In genomic region chr13:54951166-54951565, GRCm38 (mm10) we compare ENCODE assay signal across 18 mouse cellular contexts. TPM values are rescaled to one million over a fixed set of nuclear protein-coding genes. Genes with fewer than 3 reads are reported as not detected.
DNase-seq lines count a peak whose midpoint lies in the region; ATAC-seq and TF ChIP-seq lines count a peak whose summit lies in the region.
"Had no signal": no experiment of that assay in that cellular context is flagged by ENCODE, and none has a peak within 500 bp of the region (broad histone marks: within the 10 kb centered on the region; RNA-seq: fewer than 3 reads in every experiment).

No protein-coding gene starts in this region.

- H3K4me1 ChIP-seq in lung, embryonic 14.5 days (ENCODE audit: insufficient read depth) = no peaks in the 10 kb centered on the region; the same call in 1 of the 2 replicates
- H3K4me1 ChIP-seq in forebrain, embryonic 14.5 days (ENCODE audit: control insufficient read depth, insufficient read depth, low read length) = peaks cover 8% of the 10 kb centered on the region; the same call in 1 of the 2 replicates
- H3K4me1 ChIP-seq in forebrain, postnatal 0 days (ENCODE audit: insufficient read depth) = peaks cover 15% of the 10 kb centered on the region; the same call in 1 of the 2 replicates
- H3K4me1 ChIP-seq in midbrain, embryonic 16.5 days (ENCODE audit: control insufficient read depth, insufficient read depth, low read length) = peaks cover 39% of the 10 kb centered on the region
- peaks cover 28% of the 10 kb centered on the region for H3K4me1 ChIP-seq in kidney, embryonic 15.5 days
- peaks cover 12% of the 10 kb centered on the region; the same call in 1 of the 2 replicates for H3K4me1 ChIP-seq in thymus, adult 2 months (replicated peaks; ENCODE audit: control insufficient read depth, insufficient read depth, low read length)
- no peaks in the 10 kb centered on the region for H3K4me1 ChIP-seq in kidney, adult 2 months (ENCODE audit: control insufficient read depth, insufficient read depth, low read length)

- TF ChIP-seq POLR2A in thymus, adult 2 months (IDR thresholded peaks at IDR 0.05; ENCODE audit: control insufficient read depth, extremely low read depth, insufficient read depth, low read length, poor library complexity) = no peak
- TF ChIP-seq POLR2A in kidney, adult 2 months (IDR thresholded peaks at IDR 0.05; ENCODE audit: low read depth, low read length) = no peak

- 0 out of 2 replicates have a peak, but pooled peaks have one; percentile 5 for TF ChIP-seq CTCF in lung, embryonic 14.5 days (IDR thresholded peaks at IDR 0.05; ENCODE audit: low read depth)
- peak; percentile 54 for TF ChIP-seq CTCF in forebrain, postnatal 0 days (IDR thresholded peaks at IDR 0.05; ENCODE audit: low read depth)
- TF ChIP-seq CTCF in thymus, adult 2 months (IDR thresholded peaks at IDR 0.05; ENCODE audit: borderline replicate concordance, control insufficient read depth, extremely low read depth, insufficient read depth, low read length, poor library complexity) = no peak
- TF ChIP-seq CTCF in kidney, adult 2 months (conservative IDR thresholded peaks at IDR 0.05; ENCODE audit: insufficient read depth, insufficient read length, low read depth, low read length) = no peak

- H3K27me3 ChIP-seq in lung, embryonic 14.5 days (ENCODE audit: insufficient read depth, low read length) = peaks cover 64% of the 10 kb centered on the region
- peaks cover 46% of the 10 kb centered on the region for H3K27me3 ChIP-seq in forebrain, embryonic 14.5 days (replicated peaks; ENCODE audit: control insufficient read depth, insufficient read depth, low read length)
- no peaks in the 10 kb centered on the region; the same call in 1 of the 2 replicates for H3K27me3 ChIP-seq in forebrain, postnatal 0 days (ENCODE audit: insufficient read depth, low read length)
- peaks cover 10% of the 10 kb centered on the region for H3K27me3 ChIP-seq in midbrain, embryonic 16.5 days (ENCODE audit: control insufficient read depth, insufficient read depth, low read depth, low read length)
- H3K27me3 ChIP-seq in kidney, embryonic 15.5 days = peaks cover 100% of the 10 kb centered on the region
- no peaks in the 10 kb centered on the region; the same call in 1 of the 2 replicates for H3K27me3 ChIP-seq in thymus, adult 2 months (ENCODE audit: control insufficient read depth, insufficient read depth, low read length)
- H3K27me3 ChIP-seq in kidney, adult 2 months (replicated peaks; ENCODE audit: control insufficient read depth, insufficient read depth, low read length) = no peaks in the 10 kb centered on the region

- no peak overlapping the region for H3K4me3 ChIP-seq in lung, embryonic 14.5 days (ENCODE audit: low read depth, low read length)
- peak overlapping the region; percentile 76 for H3K4me3 ChIP-seq in forebrain, embryonic 14.5 days (ENCODE audit: low read depth, low read length)
- peak overlapping the region; percentile 74 for H3K4me3 ChIP-seq in forebrain, postnatal 0 days (ENCODE audit: low read depth, low read length)
- peak overlapping the region; percentile 89 for H3K4me3 ChIP-seq in midbrain, embryonic 16.5 days (ENCODE audit: low read depth, low read length)
- H3K4me3 ChIP-seq in kidney, embryonic 15.5 days (replicated peaks) = no peak overlapping the region
- H3K4me3 ChIP-seq in thymus, adult 2 months (ENCODE audit: control insufficient read depth, insufficient read depth, low read length) = no peak overlapping the region
- no peak overlapping the region for H3K4me3 ChIP-seq in kidney, adult 2 months (ENCODE audit: insufficient read depth, low read depth, low read length)
- H3K4me3 ChIP-seq: erythroblast, embryonic 14.5 days; heart, adult 2 months had no signal

- H3K36me3 ChIP-seq in lung, embryonic 14.5 days (ENCODE audit: insufficient read depth) = no peaks in the 10 kb centered on the region
- no peaks in the 10 kb centered on the region for H3K36me3 ChIP-seq in forebrain, embryonic 14.5 days (ENCODE audit: control insufficient read depth, insufficient read depth, low read length)
- no peaks in the 10 kb centered on the region for H3K36me3 ChIP-seq in forebrain, postnatal 0 days (ENCODE audit: insufficient read depth)
- no peaks in the 10 kb centered on the region for H3K36me3 ChIP-seq in midbrain, embryonic 16.5 days (ENCODE audit: control insufficient read depth, insufficient read depth, low read length)
- H3K36me3 ChIP-seq in kidney, embryonic 15.5 days = no peaks in the 10 kb centered on the region
- no peaks in the 10 kb centered on the region for H3K36me3 ChIP-seq in thymus, adult 2 months (ENCODE audit: control insufficient read depth, insufficient read depth, low read length)
- no peaks in the 10 kb centered on the region for H3K36me3 ChIP-seq in kidney, adult 2 months (ENCODE audit: control insufficient read depth, insufficient read depth, low read length)
- H3K36me3 ChIP-seq: embryonic facial prominence, embryonic 10.5 days had no signal

- no peak for DNase-seq in lung, embryonic 14.5 days
- no peak for DNase-seq in lung, postnatal 25 days (ENCODE audit: low spot score)
- DNase-seq in forebrain, embryonic 14.5 days (ENCODE audit: low spot score) = no peak
- DNase-seq in forebrain, postnatal 0 days = no peak
- DNase-seq in thymus, adult 2 months = no peak
- no peak for DNase-seq in kidney, adult 2 months
- DNase-seq: adrenal gland, adult 2 months; cerebellum, adult 9-10 months; heart, adult 2 months; liver; lung, adult 18-20 months had no signal

- ATAC-seq in lung, embryonic 14.5 days (ENCODE audit: insufficient read depth) = no peak
- ATAC-seq in forebrain, embryonic 14.5 days = no peak
- no peak for ATAC-seq in forebrain, postnatal 0 days
- ATAC-seq in midbrain, embryonic 16.5 days = no peak
- no peak for ATAC-seq in kidney, embryonic 15.5 days (replicated peaks; ENCODE audit: low FRiP score)
- ATAC-seq: CD4-positive, CD25-positive, alpha-beta regulatory T cell, adult 4 months had no signal

- whole genome bisulfite sequencing in lung, embryonic 14.5 days = 43% methylated on average over 5 of the region's 5 CpGs
- WGBS in forebrain, embryonic 14.5 days = 46% methylated on average over 5 of the region's 5 CpGs
- WGBS in forebrain, postnatal 0 days = 44% methylated on average over 5 of the region's 5 CpGs
- 40% methylated on average over 5 of the region's 5 CpGs for WGBS in midbrain, embryonic 16.5 days
- WGBS in kidney, embryonic 15.5 days = 53% methylated on average over 5 of the region's 5 CpGs
- 68% methylated on average over 5 of the region's 5 CpGs for WGBS in thymus, adult 2 months
- 68% methylated on average over 5 of the region's 5 CpGs for WGBS in kidney, adult 2 months

- no peaks in the 10 kb centered on the region for H3K9me3 ChIP-seq in lung, embryonic 14.5 days (ENCODE audit: low read depth, low read length)
- no peaks in the 10 kb centered on the region for H3K9me3 ChIP-seq in forebrain, embryonic 14.5 days (replicated peaks; ENCODE audit: control insufficient read depth, low read length)
- no peaks in the 10 kb centered on the region for H3K9me3 ChIP-seq in forebrain, postnatal 0 days (ENCODE audit: low read length)
- no peaks in the 10 kb centered on the region for H3K9me3 ChIP-seq in midbrain, embryonic 16.5 days (replicated peaks; ENCODE audit: control insufficient read depth, low read length, poor library complexity, severe bottlenecking)
- H3K9me3 ChIP-seq in kidney, embryonic 15.5 days (replicated peaks) = no peaks in the 10 kb centered on the region
- H3K9me3 ChIP-seq: embryonic facial prominence, embryonic 10.5 days had no signal

- H3K9ac ChIP-seq in lung, embryonic 14.5 days = no peak overlapping the region
- peak overlapping the region; percentile 82; the same call in 1 of the 2 replicates for H3K9ac ChIP-seq in forebrain, embryonic 14.5 days (ENCODE audit: low read length)
- peak overlapping the region; percentile 84 for H3K9ac ChIP-seq in forebrain, postnatal 0 days
- peak overlapping the region; percentile 93 for H3K9ac ChIP-seq in midbrain, embryonic 16.5 days (ENCODE audit: low read depth, low read length)
- no peak overlapping the region for H3K9ac ChIP-seq in kidney, embryonic 15.5 days

- no peak overlapping the region for H3K27ac ChIP-seq in lung, embryonic 14.5 days (ENCODE audit: low read depth)
- H3K27ac ChIP-seq in forebrain, embryonic 14.5 days (ENCODE audit: low read depth, low read length) = no peak overlapping the region
- no peak overlapping the region for H3K27ac ChIP-seq in forebrain, postnatal 0 days (ENCODE audit: low read depth, low read length)
- no peak overlapping the region for H3K27ac ChIP-seq in midbrain, embryonic 16.5 days (ENCODE audit: low read length)
- H3K27ac ChIP-seq in kidney, embryonic 15.5 days = no peak overlapping the region
- H3K27ac ChIP-seq in thymus, adult 2 months (ENCODE audit: control insufficient read depth, insufficient read depth, low read length) = no peak overlapping the region
- H3K27ac ChIP-seq in kidney, adult 2 months (ENCODE audit: insufficient read depth, low read depth, low read length) = no peak overlapping the region
- H3K27ac ChIP-seq: embryonic facial prominence, embryonic 10.5 days; heart, adult 2 months; kidney, postnatal 0 days had no signal

- H3K4me2 ChIP-seq in lung, embryonic 14.5 days = no peak overlapping the region
- H3K4me2 ChIP-seq in forebrain, embryonic 14.5 days (ENCODE audit: low read length) = peak overlapping the region; percentile 99
- H3K4me2 ChIP-seq in forebrain, postnatal 0 days (ENCODE audit: low read depth) = peak overlapping the region; percentile 85
- peak overlapping the region; percentile 89 for H3K4me2 ChIP-seq in midbrain, embryonic 16.5 days (ENCODE audit: low read length)
- H3K4me2 ChIP-seq in kidney, embryonic 15.5 days = no peak overlapping the region

RNA-seq across cellular contexts. Expression of gene Unc5a, which starts 2.0 kb away (rescaled TPM):
- polyA plus RNA-seq in lung, embryonic 14.5 days (2014; fragmentation: Nextera tagmentation; extraction: Ambion mirVana) = 6.5 and 7.5 TPM in 2 replicates
- polyA plus RNA-seq in forebrain, embryonic 14.5 days (2014; fragmentation: Nextera tagmentation; extraction: Ambion mirVana) = 12.3 and 16.2 TPM in 2 replicates
- 27.5 and 46.1 TPM in 2 replicates for total RNA-seq in forebrain, postnatal 0 days (2014; rRNA removed)
- polyA plus RNA-seq in forebrain, postnatal 0 days (2015; fragmentation: Nextera tagmentation; extraction: Ambion mirVana) = 19.8 and 22.5 TPM in 2 replicates
- 14.1 and 16.3 TPM in 2 replicates for polyA plus RNA-seq in midbrain, embryonic 16.5 days (2015; fragmentation: Nextera tagmentation; extraction: Ambion mirVana)
- 2.5 and 2.7 TPM in 2 replicates for polyA plus RNA-seq in kidney, embryonic 15.5 days (2015; fragmentation: Nextera tagmentation; extraction: Ambion mirVana)
- 3.1 and 5.9 TPM in 2 replicates for polyA plus RNA-seq in thymus, adult 2 months (2012; rRNA removed)
- 3.1 and 3.3 TPM in 2 replicates for polyA plus RNA-seq in kidney, adult 2 months (2012; rRNA removed)
- total RNA-seq: MEL had no signal
- polyA plus RNA-seq: erythroblast, embryonic 14.5 days had no signal

Comparison
In these comparisons a context has a peak if more than half of its experiments do, and no peak if none do; other contexts are left out.
1. H3K4me2 ChIP-seq: peak in forebrain, embryonic 14.5 days (single experiment), forebrain, postnatal 0 days (single experiment) and midbrain, embryonic 16.5 days (single experiment); none in lung, embryonic 14.5 days (single experiment) and kidney, embryonic 15.5 days (single experiment).
2. H3K4me3 ChIP-seq: peak in forebrain, embryonic 14.5 days (single experiment), forebrain, postnatal 0 days (single experiment) and midbrain, embryonic 16.5 days (single experiment); none in lung, embryonic 14.5 days (single experiment), kidney, embryonic 15.5 days (single experiment), thymus, adult 2 months (single experiment) and kidney, adult 2 months (single experiment).
3. H3K9ac ChIP-seq: peak in forebrain, embryonic 14.5 days (single experiment), forebrain, postnatal 0 days (single experiment) and midbrain, embryonic 16.5 days (single experiment); none in lung, embryonic 14.5 days (single experiment) and kidney, embryonic 15.5 days (single experiment).
4. CTCF ChIP-seq: peak in lung, embryonic 14.5 days (single experiment) and forebrain, postnatal 0 days (single experiment); none in thymus, adult 2 months (single experiment) and kidney, adult 2 months (single experiment).